Mouse (Mus musculus): ENCODE measurements around the gene Scarf1. TPM values are rescaled to one million over a fixed set of nuclear protein-coding genes. Genes with fewer than 3 reads are reported as not detected.
A peak's percentile ranks its signal among the peaks of the same experiment; 100 is the strongest.

The Scarf1 gene
- polyA plus RNA-seq, 1 experiment from 2014 or later, result 2.6 TPM

GRCm38 (mm10) chr11:75566276-75567196, 53.2 kb downstream of the Scarf1 start:
- Histone ChIP-seq H3K4me2 (no peak overlapping the region), H3K36me3 (no peaks in the 10 kb centered on the region), H3K9me3 (replicated peaks) (no peaks in the 10 kb centered on the region), H3K27me3 (peaks cover 2% of the 10 kb centered on the region; the same call in 1 of the 2 replicates), H3K4me1 (replicated peaks) (peaks cover 62% of the 10 kb centered on the region), H3K4me3 (replicated peaks) (no peak overlapping the region), H3K9ac (0 out of 2 replicates have a peak overlapping the region, but pooled peaks have one; percentile 19), H3K27ac (peak overlapping the region; percentile 10; the same call in 1 of the 2 replicates)
- WGBS (ENCODE audit: insufficient replicate concordance), result 65% methylated on average over 13 of the region's 13 CpGs
- DNase-seq, result no peak
- ATAC-seq (ENCODE audit: low read depth), result no peak

DNA sequence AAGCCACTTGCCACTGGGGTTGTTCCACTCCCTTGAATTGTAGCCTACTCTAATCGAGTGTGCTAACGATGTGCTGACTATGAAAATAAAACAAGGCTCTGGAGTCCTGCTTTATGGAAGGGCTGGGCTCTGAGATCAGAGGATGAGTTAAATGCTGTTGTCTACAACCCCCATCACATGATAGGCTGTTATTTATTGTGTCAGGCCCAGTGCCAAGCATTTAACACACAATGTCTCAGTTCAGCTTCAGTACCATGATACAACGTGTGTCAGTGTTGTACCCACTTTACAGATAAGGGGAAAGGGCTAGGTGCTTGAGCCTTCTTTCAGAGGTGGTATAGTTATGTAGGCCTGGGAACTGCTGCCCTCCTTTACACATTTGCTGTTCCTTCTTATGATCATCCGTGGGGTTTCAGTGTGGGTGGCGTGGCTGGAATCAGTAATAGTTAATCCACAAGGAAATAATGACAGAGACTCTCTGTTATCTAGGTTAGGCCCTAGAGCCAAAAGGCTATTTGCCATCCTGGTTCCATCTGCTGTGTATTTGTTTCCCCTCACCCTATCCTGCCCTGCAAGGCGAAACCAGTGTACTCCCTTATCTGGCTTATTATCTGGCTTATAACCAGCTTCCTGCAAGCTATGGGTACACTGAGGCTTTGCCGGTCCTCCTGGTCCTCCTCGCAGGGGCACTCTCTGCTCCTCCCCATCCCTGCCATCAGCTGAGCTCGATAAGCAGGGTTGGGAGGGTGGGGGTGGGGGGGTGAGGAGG, 54.2 kb downstream of the Scarf1 start:
- no peaks in the 10 kb centered on the region for H3K9me3 ChIP-seq (replicated peaks)
- H3K4me3 ChIP-seq (replicated peaks), result no peak overlapping the region
- peaks cover 5% of the 10 kb centered on the region; the same call in 1 of the 2 replicates for H3K27me3 ChIP-seq
- WGBS (ENCODE audit: insufficient replicate concordance), result 33% methylated on average over 9 of the region's 9 CpGs
- DNase-seq (no peak), ATAC-seq (ENCODE audit: low read depth) (no peak)
- H3K4me2 ChIP-seq, result no peak overlapping the region
- H3K36me3 ChIP-seq, result no peaks in the 10 kb centered on the region
- H3K4me1 ChIP-seq (replicated peaks), result peaks cover 71% of the 10 kb centered on the region
- H3K27ac ChIP-seq, result 0 out of 2 replicates have a peak overlapping the region, but pooled peaks have one; percentile 10
- no peak overlapping the region for H3K9ac ChIP-seq

DNA sequence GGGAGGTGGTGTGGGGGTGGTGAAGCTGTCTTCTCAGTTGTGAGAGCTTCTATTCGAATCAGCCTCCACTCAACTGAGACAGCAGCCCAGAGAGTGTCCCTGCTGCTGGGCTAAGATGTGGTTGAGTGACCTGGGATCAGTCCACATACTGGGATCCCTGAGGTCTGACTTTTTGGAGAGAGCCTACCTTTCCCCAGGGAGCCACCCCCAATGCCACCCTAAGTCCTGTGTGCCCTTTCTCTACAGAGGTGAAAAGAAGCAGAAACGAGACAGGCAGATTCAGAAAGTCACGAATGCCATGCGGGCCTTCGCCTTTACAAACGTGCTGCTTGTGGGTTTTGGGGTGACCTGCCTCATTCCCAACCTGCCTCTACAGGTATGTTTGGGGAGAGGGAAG, 54.8 kb downstream of the Scarf1 start:
- Histone ChIP-seq H3K9me3 (replicated peaks) (no peaks in the 10 kb centered on the region), H3K4me3 (replicated peaks) (no peak overlapping the region), H3K9ac (no peak overlapping the region), H3K36me3 (no peaks in the 10 kb centered on the region), H3K27me3 (peaks cover 5% of the 10 kb centered on the region; the same call in 1 of the 2 replicates), H3K4me2 (no peak overlapping the region), H3K4me1 (replicated peaks) (peaks cover 74% of the 10 kb centered on the region), H3K27ac (no peak overlapping the region)
- 71% methylated on average over 6 of the region's 6 CpGs for WGBS (ENCODE audit: insufficient replicate concordance)
- ATAC-seq (ENCODE audit: low read depth) (no peak), DNase-seq (no peak)

DNA sequence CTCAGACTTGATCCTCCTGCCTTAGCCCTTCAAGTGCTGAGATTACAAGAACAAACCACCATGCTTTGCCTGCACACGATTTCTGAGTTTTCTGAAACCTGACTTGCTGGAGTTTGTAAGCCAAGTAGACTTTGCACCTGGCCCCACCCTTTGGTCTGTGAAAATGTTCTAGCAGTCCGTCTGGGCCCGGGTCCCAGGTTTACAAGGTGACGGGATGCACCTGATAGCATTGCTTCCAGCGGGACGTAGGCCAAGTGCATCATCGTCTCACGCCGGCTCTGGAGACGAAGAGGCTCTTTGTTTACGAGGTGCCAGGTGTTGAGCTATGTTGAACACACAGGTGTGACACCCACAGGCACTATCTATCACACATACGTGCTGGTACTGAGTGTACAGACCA, 55.6 kb downstream of the Scarf1 start:
- Histone ChIP-seq H3K9me3 (replicated peaks) (no peaks in the 10 kb centered on the region), H3K4me2 (no peak overlapping the region), H3K27me3 (peaks cover 5% of the 10 kb centered on the region; the same call in 1 of the 2 replicates), H3K4me1 (replicated peaks) (peaks cover 71% of the 10 kb centered on the region), H3K36me3 (no peaks in the 10 kb centered on the region), H3K4me3 (replicated peaks) (no peak overlapping the region), H3K9ac (no peak overlapping the region), H3K27ac (no peak overlapping the region)
- WGBS (ENCODE audit: insufficient replicate concordance), result 81% methylated on average over 12 of the region's 12 CpGs
- ATAC-seq (ENCODE audit: low read depth) (no peak), DNase-seq (no peak)

GRCm38 (mm10) chr11:75570375-75571125, 57.2 kb downstream of the Scarf1 start:
- no peak overlapping the region for H3K27ac ChIP-seq
- H3K9ac ChIP-seq, result no peak overlapping the region
- H3K4me3 ChIP-seq (replicated peaks), result no peak overlapping the region
- ATAC-seq (ENCODE audit: low read depth) (no peak), DNase-seq (no peak)
- peaks cover 5% of the 10 kb centered on the region; the same call in 1 of the 2 replicates for H3K27me3 ChIP-seq
- no peak overlapping the region for H3K4me2 ChIP-seq
- no peaks in the 10 kb centered on the region for H3K36me3 ChIP-seq
- H3K4me1 ChIP-seq (replicated peaks), result peaks cover 55% of the 10 kb centered on the region
- WGBS (ENCODE audit: insufficient replicate concordance), result 78% methylated on average over 17 of the region's 17 CpGs
- no peaks in the 10 kb centered on the region for H3K9me3 ChIP-seq (replicated peaks)

DNA sequence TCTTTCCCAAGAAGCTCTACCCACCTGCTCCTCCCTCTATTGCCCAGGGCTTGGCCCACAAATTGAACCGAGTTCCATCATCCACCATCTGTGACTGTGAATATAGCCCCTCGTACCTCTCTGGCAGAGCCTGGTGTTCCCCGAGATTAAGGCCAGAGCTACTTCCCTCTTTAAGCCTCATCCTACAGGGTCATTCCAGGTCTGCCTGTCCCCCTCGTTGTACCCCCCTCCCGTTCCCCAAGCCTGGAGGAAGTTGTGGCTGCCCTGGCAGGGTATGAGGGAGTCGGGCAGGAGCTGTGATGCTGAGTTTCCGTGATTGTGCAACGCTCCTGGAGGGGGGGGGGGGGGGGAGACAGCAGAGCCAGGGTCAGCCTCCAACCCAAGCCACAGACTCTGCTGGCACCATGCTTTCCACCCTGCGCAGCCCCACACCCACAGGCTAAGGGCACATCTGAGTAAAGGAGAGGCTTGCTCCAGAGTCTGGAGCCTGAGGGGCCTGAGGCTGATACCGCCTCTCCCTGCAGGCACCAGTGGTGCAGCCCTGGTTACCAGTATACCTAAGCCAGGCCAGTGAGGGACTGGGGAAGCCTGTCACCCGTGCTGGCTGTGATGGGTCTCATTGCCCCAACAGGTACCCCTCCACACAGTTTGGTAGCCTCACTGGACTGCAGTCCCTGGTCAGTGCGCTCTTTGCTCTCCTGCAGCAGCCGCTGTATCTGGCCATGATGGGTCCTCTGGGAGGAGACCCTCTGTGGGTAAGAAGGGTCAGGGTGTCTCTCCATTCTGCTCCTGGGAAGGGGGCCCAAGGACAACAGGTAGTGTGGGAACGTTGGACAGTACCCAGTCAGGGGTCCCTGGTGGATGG, 58.0 kb downstream of the Scarf1 start:
- H3K9ac ChIP-seq, result no peak overlapping the region

DNA sequence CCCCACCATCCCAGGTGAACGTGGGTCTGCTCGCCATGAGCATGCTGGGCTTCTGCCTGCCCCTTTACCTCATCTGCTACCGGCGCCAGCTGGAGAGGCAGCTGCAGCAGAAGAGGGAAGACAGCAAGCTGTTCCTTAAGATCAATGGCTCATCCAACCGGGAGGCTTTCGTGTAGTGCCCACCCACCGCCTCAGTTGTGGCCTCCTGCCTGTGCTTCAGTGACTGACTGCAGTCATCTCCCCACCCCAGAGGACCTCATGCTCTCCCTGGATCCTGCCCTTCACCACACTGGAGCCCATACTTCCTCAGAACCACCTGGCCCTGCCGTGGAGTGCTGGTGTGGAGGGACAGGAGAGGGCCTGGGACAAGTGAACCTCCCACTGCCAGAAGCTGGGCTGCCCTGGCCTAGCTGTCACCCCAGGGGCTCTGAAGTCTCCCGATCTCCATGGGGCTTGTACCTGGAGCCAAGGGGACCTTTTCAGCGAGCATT, 59.0 kb downstream of the Scarf1 start:
- H3K36me3 ChIP-seq, result no peaks in the 10 kb centered on the region
- no peak overlapping the region for H3K27ac ChIP-seq
- peak overlapping the region; percentile 23; the same call in 1 of the 2 replicates for H3K4me2 ChIP-seq
- H3K9me3 ChIP-seq (replicated peaks), result no peaks in the 10 kb centered on the region
- 16% methylated on average over 8 of the region's 10 CpGs for WGBS (ENCODE audit: insufficient replicate concordance)
- no peak overlapping the region for H3K9ac ChIP-seq
- DNase-seq (no peak), ATAC-seq (ENCODE audit: low read depth) (no peak)
- no peak overlapping the region for H3K4me3 ChIP-seq (replicated peaks)
- peaks cover 41% of the 10 kb centered on the region for H3K4me1 ChIP-seq (replicated peaks)
- peaks cover 5% of the 10 kb centered on the region; the same call in 1 of the 2 replicates for H3K27me3 ChIP-seq

More for the DNA sequence above, 58.0 kb downstream of the Scarf1 start:
- peak overlapping the region; percentile 5; the same call in 1 of the 2 replicates for H3K27ac ChIP-seq
- H3K36me3 ChIP-seq, result no peaks in the 10 kb centered on the region
- DNase-seq (no peak), ATAC-seq (ENCODE audit: low read depth) (peak; percentile 27)
- peaks cover 50% of the 10 kb centered on the region for H3K4me1 ChIP-seq (replicated peaks)
- no peaks in the 10 kb centered on the region for H3K9me3 ChIP-seq (replicated peaks)
- no peak overlapping the region for H3K4me2 ChIP-seq
- H3K27me3 ChIP-seq, result peaks cover 5% of the 10 kb centered on the region; the same call in 1 of the 2 replicates
- 36% methylated on average over 14 of the region's 14 CpGs for WGBS (ENCODE audit: insufficient replicate concordance)
- no peak overlapping the region for H3K4me3 ChIP-seq (replicated peaks)

GRCm38 (mm10) chr11:75572854-75573650, 59.7 kb downstream of the Scarf1 start:
- Histone ChIP-seq H3K4me3 (replicated peaks) (no peak overlapping the region), H3K27ac (0 out of 2 replicates have a peak overlapping the region, but pooled peaks have one; percentile 31), H3K36me3 (no peaks in the 10 kb centered on the region), H3K27me3 (peaks cover 5% of the 10 kb centered on the region; the same call in 1 of the 2 replicates), H3K4me1 (replicated peaks) (peaks cover 34% of the 10 kb centered on the region), H3K9me3 (replicated peaks) (no peaks in the 10 kb centered on the region), H3K4me2 (peak overlapping the region; percentile 23), H3K9ac (peak overlapping the region; percentile 33)
- ATAC-seq (ENCODE audit: low read depth) (peak; percentile 87), DNase-seq (peak; percentile 84)
- WGBS (ENCODE audit: insufficient replicate concordance), result 7% methylated on average over 12 of the region's 12 CpGs

DNA sequence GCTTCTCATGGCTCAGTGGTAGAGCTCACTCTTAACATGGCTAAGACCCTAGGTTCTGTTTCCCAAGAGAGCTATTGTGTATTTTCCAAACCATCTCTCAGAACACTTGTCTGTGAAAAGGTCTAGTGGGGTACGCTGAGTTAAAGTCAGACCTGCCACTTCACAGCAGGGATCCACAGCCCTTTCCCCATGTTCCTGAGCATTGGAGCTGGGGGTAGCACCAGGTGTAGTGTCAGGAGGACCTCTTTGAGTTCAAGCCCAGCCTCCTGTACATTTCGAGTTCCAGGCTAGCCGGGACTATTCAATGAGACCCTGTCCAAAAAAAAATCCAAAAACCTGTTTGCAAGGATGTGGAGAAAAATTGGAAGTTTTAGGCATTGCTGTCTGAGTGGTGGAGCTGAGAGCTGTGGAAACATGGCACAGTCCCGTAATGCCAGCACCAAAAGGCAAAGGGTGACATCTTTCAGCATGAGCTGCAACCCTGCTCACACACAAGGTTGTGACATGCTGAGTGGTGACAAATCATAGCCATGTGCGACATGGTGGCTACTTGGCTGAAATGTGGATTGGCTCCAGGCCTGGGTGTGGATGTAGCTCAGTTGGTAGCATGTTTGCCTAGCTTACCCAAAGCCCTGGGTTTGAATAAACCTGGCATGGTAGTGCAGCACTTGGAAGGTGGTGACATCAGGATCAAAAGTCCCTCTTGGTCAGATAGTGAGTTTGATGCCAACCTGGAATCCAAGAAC, 61.2 kb downstream of the Scarf1 start:
- no peak overlapping the region for H3K4me2 ChIP-seq
- H3K4me3 ChIP-seq (replicated peaks), result no peak overlapping the region
- H3K9me3 ChIP-seq (replicated peaks), result no peaks in the 10 kb centered on the region
- H3K4me1 ChIP-seq (replicated peaks), result peaks cover 30% of the 10 kb centered on the region
- ATAC-seq (ENCODE audit: low read depth) (no peak), DNase-seq (no peak)
- 69% methylated on average over 5 of the region's 5 CpGs for WGBS (ENCODE audit: insufficient replicate concordance)
- no peak overlapping the region for H3K9ac ChIP-seq
- H3K27me3 ChIP-seq, result peaks cover 5% of the 10 kb centered on the region; the same call in 1 of the 2 replicates
- no peaks in the 10 kb centered on the region for H3K36me3 ChIP-seq
- no peak overlapping the region for H3K27ac ChIP-seq

Data from liver, embryonic 13.5 days (tissue).